Mouse (Mus musculus) MEL (cell line): ENCODE data around the gene Inpp4b.

ENCODE experiments used
- CTCF ChIP-seq, 3 experiments: IDR thresholded peaks in 2 of 3; conservative IDR thresholded peaks in 1 of 3; 2 replicates each; pipeline ENCODE4 v1.5.1; 2011 to 2012; ENCODE audit warnings: low read length in 3 of 3, low read depth in 2 of 3, mild to moderate bottlenecking in 2 of 3, improper control_type of control experiment in 1 of 3, inconsistent platforms in 1 of 3, mixed read lengths in 1 of 3, moderate library complexity in 1 of 3; ENCODE audit not compliant: control insufficient read depth in 1 of 3, insufficient read depth in 1 of 3, poor library complexity in 1 of 3, severe bottlenecking in 1 of 3
- EP300 ChIP-seq, 2 experiments: IDR thresholded peaks; 2 replicates each; pipeline ENCODE4 v1.6.1; 2011; ENCODE audit warnings: improper control_type of control experiment in 2 of 2, low read length in 2 of 2, low read depth in 1 of 2, mild to moderate bottlenecking in 1 of 2
- GATA1 ChIP-seq: IDR thresholded peaks from 2 replicates; pipeline ENCODE4 v1.6.1; 2011; ENCODE audit warnings: low read depth, low read length, improper control_type of control experiment
- MAZ ChIP-seq: IDR thresholded peaks from 2 replicates; pipeline ENCODE4 v1.6.1; 2012; ENCODE audit warnings: low read depth, mild to moderate bottlenecking, inconsistent platforms, low read length, improper control_type of control experiment
- POLR2A ChIP-seq, 2 experiments: IDR thresholded peaks; 2 replicates each; pipeline ENCODE4 v1.6.1; 2011 to 2012; ENCODE audit warnings: low read length in 2 of 2, mild to moderate bottlenecking in 2 of 2, control low read depth in 1 of 2, improper control_type of control experiment in 1 of 2, low read depth in 1 of 2, moderate library complexity in 1 of 2; ENCODE audit not compliant: control insufficient read depth in 1 of 2, insufficient read depth in 1 of 2, poor library complexity in 1 of 2
- USF2 ChIP-seq, 2 experiments: IDR thresholded peaks; 2 replicates each; pipeline ENCODE4 v1.6.1; 2011 to 2012; ENCODE audit warnings: improper control_type of control experiment in 2 of 2, low read length in 2 of 2, borderline replicate concordance in 1 of 2, inconsistent platforms in 1 of 2, low read depth in 1 of 2, mild to moderate bottlenecking in 1 of 2; ENCODE audit not compliant: insufficient read depth in 1 of 2

DNA sequence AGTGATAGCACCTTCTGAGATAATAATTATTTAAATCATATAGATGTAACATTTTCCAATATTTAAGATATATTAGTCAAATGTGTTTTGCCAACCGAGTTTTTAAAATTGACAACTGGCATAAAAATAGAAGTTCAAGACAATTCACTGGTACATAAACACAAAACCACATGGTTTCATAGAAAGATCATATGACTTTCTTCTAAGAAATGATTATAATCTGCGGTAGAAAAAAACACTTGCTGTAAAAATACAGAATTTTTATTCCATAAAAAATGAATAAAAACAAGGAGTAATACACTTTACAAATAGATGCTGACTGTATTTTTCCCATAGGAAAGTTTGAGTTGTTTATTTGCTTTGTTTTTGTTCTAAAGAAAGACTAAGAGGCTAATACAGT lies 160.6 kb downstream of the Inpp4b start:
- TF ChIP-seq CTCF (IDR thresholded peaks at IDR 0.05 in 2 of 3, conservative IDR thresholded peaks at IDR 0.05 in 1 of 3; ENCODE audit: control insufficient read depth in 1 of 3, insufficient read depth in 1 of 3, low read depth in 2 of 3, low read length in 3 of 3, poor library complexity in 1 of 3, severe bottlenecking in 1 of 3) (no peak), POLR2A (IDR thresholded peaks at IDR 0.05; ENCODE audit: control insufficient read depth in 1 of 2, insufficient read depth in 1 of 2, low read depth in 1 of 2, low read length in 2 of 2, poor library complexity in 1 of 2) (no peak), MAZ (no peak), GATA1 (no peak), EP300 (IDR thresholded peaks at IDR 0.05; ENCODE audit: low read depth in 1 of 2, low read length in 2 of 2) (no peak), USF2 (IDR thresholded peaks at IDR 0.05; ENCODE audit: borderline replicate concordance in 1 of 2, insufficient read depth in 1 of 2, low read depth in 1 of 2, low read length in 2 of 2) (no peak)
